Mouse (Mus musculus): ENCODE measurements around the gene 1600014C23Rik. TPM values are rescaled to one million over a fixed set of nuclear protein-coding genes. Genes with fewer than 3 reads are reported as not detected.

1600014C23Rik gene
- polyA plus RNA-seq, 1 experiment from 2014 or later = 0.62 TPM

DNA sequence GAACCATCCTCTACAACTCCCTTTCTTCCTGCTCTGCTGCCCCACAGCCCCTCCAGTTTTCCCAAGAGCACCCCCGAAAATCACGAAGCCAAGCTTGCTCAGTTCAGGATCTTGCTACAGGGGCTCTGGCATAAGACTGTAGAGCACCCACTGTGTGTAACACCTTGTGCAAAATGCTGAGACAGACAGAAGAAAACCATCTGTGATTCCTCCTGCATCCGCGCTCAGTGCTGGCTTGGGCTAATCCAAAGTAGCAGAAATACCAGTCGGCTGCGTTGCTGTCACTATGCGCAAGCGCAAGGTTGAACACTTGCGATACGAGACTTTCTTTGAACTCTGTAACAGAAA, 9.1 kb downstream of the 1600014C23Rik start:
- whole genome bisulfite sequencing = 91% methylated on average over 10 of the region's 10 CpGs
- H3K4me2 ChIP-seq (replicated peaks; ENCODE audit: low read depth, low read length) = no peak overlapping the region
- ATAC-seq (ENCODE audit: low FRiP score, low TSS enrichment) = no peak
- no peaks in the 10 kb centered on the region for H3K9me3 ChIP-seq (ENCODE audit: control insufficient read depth, low read length)
- H3K9ac ChIP-seq (ENCODE audit: low read depth, low read length) = no peak overlapping the region
- no peaks in the 10 kb centered on the region for H3K27me3 ChIP-seq (ENCODE audit: control insufficient read depth, insufficient read depth, low read length)
- H3K4me1 ChIP-seq (ENCODE audit: control insufficient read depth, insufficient read depth, low read length) = 0 out of 2 replicates have a peak, but pooled peaks cover 3% of the 10 kb centered on the region
- no peak overlapping the region for H3K4me3 ChIP-seq (ENCODE audit: low read length)
- H3K36me3 ChIP-seq (ENCODE audit: control insufficient read depth, insufficient read depth, low read length) = no peaks in the 10 kb centered on the region
- H3K27ac ChIP-seq (ENCODE audit: low read depth, low read length) = no peak overlapping the region

DNA sequence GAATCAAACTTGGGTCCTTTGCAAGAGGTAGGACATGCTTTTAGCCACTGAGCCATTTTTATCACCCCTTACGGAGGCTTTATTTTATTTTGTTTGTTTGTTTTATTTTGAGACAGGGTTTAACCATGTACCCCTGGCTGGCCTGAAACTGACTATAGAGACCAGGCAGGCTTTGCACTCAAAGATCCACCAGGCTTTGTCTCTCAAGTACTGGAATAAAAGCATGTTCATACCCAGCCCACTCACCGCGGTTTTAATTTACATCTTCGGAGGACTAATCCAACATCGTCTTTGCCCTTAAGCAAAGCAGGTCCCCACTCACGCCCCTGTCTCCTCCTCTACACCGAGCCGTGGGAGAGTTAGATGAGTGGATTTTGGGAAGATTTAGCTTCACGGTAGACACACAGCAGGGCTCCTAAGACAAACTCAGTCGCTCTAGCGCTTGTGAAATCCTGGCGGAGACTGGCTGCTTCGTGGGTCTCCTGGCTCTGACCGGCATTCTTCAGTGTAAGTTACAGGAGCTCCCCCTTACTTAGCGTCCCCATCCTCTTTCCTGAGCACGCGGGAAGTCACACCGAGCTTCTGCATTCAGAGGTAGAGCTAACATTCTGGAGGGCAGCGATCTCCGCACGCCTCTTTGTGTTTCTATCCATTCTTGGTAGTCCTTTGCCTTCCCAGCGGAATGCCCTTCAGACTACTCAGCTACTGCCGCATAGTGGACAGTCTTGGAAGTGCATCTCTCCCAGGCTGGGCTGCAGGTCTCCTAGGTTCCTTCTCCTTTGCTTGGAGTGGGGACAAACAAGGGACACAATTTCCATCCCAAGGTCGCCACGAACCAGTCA, 9.7 kb downstream of the 1600014C23Rik start:
- peak overlapping the region; percentile 62 for H3K4me2 ChIP-seq (replicated peaks; ENCODE audit: low read depth, low read length)
- H3K4me3 ChIP-seq (ENCODE audit: low read length) = peak overlapping the region; percentile 52
- no peaks in the 10 kb centered on the region for H3K9me3 ChIP-seq (ENCODE audit: control insufficient read depth, low read length)
- WGBS = 4% methylated on average over 25 of the region's 25 CpGs
- H3K9ac ChIP-seq (ENCODE audit: low read depth, low read length) = peak overlapping the region; percentile 70
- 0 out of 2 replicates have a peak overlapping the region, but pooled peaks have one; percentile 38 for H3K27ac ChIP-seq (ENCODE audit: low read depth, low read length)
- 0 out of 2 replicates have a peak, but pooled peaks cover 3% of the 10 kb centered on the region for H3K4me1 ChIP-seq (ENCODE audit: control insufficient read depth, insufficient read depth, low read length)
- peak; percentile 48 for ATAC-seq (ENCODE audit: low FRiP score, low TSS enrichment)
- H3K36me3 ChIP-seq (ENCODE audit: control insufficient read depth, insufficient read depth, low read length) = no peaks in the 10 kb centered on the region
- H3K27me3 ChIP-seq (ENCODE audit: control insufficient read depth, insufficient read depth, low read length) = no peaks in the 10 kb centered on the region

DNA sequence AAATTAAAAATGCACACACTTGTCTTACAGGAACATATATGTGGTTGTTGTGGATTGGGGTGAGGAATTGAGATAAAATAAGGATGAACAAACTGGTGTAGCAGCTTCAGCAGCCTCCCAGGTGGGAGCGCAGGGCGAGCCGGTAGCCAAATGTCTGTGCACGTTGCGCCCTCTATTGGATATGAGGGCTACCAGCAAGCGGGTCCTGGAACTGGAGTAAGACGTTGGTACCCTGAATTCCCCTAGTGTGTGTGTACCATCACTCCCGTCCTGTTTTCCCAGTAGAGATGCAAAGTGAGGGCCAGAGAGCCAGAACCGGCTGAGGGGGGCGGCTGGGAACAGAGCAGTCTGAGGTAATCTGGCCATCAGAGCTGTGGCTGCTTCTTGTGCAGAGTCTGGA, 15.3 kb downstream of the 1600014C23Rik start:
- no peaks in the 10 kb centered on the region for H3K36me3 ChIP-seq (ENCODE audit: control insufficient read depth, insufficient read depth, low read length)
- H3K9me3 ChIP-seq (ENCODE audit: control insufficient read depth, low read length) = no peaks in the 10 kb centered on the region
- no peak overlapping the region for H3K4me2 ChIP-seq (replicated peaks; ENCODE audit: low read depth, low read length)
- no peak overlapping the region for H3K9ac ChIP-seq (ENCODE audit: low read depth, low read length)
- WGBS = 12% methylated on average over 10 of the region's 10 CpGs
- no peak overlapping the region for H3K4me3 ChIP-seq (ENCODE audit: low read length)
- H3K27ac ChIP-seq (ENCODE audit: low read depth, low read length) = no peak overlapping the region
- no peaks in the 10 kb centered on the region for H3K27me3 ChIP-seq (ENCODE audit: control insufficient read depth, insufficient read depth, low read length)
- H3K4me1 ChIP-seq (ENCODE audit: control insufficient read depth, insufficient read depth, low read length) = no peaks in the 10 kb centered on the region; the same call in 1 of the 2 replicates
- ATAC-seq (ENCODE audit: low FRiP score, low TSS enrichment) = peak; percentile 28; the same call in 1 of the 2 replicates

DNA sequence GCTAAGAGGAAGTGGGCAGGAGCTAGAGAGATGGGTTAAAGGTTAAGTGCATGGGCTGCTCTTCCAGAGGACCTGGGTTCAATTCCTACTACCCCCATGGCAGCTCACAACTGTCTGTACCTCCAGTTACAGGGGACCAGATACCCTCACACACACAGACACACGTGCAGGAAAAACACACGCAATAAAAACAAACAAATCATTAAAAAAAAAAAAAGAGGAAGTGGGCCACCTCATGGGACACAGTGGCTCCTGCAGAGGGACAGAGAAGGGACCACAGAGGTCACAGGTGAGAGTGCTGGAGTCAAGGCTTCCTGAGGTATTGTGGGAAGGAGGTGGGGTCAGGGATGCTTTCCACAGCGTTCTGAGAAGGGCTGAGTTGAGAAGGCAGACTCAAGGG, 22.1 kb downstream of the 1600014C23Rik start:
- no peak for ATAC-seq (ENCODE audit: low FRiP score, low TSS enrichment)
- H3K4me3 ChIP-seq (ENCODE audit: low read length) = no peak overlapping the region
- H3K27ac ChIP-seq (ENCODE audit: low read depth, low read length) = no peak overlapping the region
- H3K4me1 ChIP-seq (ENCODE audit: control insufficient read depth, insufficient read depth, low read length) = no peaks in the 10 kb centered on the region
- no peaks in the 10 kb centered on the region for H3K36me3 ChIP-seq (ENCODE audit: control insufficient read depth, insufficient read depth, low read length)
- 57% methylated on average over 3 of the region's 3 CpGs for WGBS
- H3K9me3 ChIP-seq (ENCODE audit: control insufficient read depth, low read length) = no peaks in the 10 kb centered on the region
- no peak overlapping the region for H3K4me2 ChIP-seq (replicated peaks; ENCODE audit: low read depth, low read length)
- no peaks in the 10 kb centered on the region for H3K27me3 ChIP-seq (ENCODE audit: control insufficient read depth, insufficient read depth, low read length)
- no peak overlapping the region for H3K9ac ChIP-seq (ENCODE audit: low read depth, low read length)

DNA sequence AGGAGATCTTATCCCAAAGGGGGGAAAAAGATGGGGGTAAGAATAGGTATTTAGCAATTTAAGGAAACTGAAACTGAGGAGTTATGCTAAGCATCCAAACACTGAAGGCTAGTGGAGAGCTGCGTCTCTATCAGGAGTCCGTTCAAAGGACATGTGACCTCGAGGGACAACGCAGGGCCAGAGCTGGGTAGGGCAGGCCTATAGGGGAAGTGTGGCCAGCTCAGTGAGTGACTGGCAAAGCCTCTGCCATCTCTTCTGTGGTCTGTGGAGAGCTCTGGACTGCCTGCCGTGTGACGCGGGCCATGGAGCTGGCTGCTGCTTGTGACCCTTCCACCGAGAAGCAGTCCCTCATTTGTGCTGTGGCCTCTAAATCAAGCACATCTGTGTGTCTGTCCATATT, 23.2 kb downstream of the 1600014C23Rik start:
- H3K4me3 ChIP-seq (ENCODE audit: low read length) = no peak overlapping the region
- H3K4me1 ChIP-seq (ENCODE audit: control insufficient read depth, insufficient read depth, low read length) = no peaks in the 10 kb centered on the region
- no peak for ATAC-seq (ENCODE audit: low FRiP score, low TSS enrichment)
- whole genome bisulfite sequencing = 86% methylated on average over 8 of the region's 8 CpGs
- H3K9me3 ChIP-seq (ENCODE audit: control insufficient read depth, low read length) = no peaks in the 10 kb centered on the region
- H3K4me2 ChIP-seq (replicated peaks; ENCODE audit: low read depth, low read length) = no peak overlapping the region
- no peaks in the 10 kb centered on the region for H3K36me3 ChIP-seq (ENCODE audit: control insufficient read depth, insufficient read depth, low read length)
- H3K27ac ChIP-seq (ENCODE audit: low read depth, low read length) = no peak overlapping the region
- H3K27me3 ChIP-seq (ENCODE audit: control insufficient read depth, insufficient read depth, low read length) = no peaks in the 10 kb centered on the region
- H3K9ac ChIP-seq (ENCODE audit: low read depth, low read length) = no peak overlapping the region

DNA sequence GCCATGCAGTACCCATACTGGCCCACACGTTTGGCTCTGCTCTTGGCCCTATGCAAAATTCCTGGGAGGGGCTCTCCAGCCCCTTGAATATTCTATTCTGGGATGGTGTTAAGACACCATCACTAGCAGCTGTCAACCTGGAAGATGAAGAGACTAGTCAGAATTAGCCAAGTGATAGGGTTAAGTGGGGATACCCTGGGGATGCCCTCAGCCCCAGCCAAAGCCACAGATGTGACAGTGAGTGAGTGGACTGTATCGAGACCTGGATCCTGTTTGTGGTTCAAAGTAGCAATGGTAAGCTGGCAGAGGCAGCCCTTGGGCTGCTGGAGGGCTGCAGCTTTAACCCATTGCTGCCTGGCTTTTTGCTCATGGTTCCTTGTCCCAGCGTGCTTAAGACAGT, 23.8 kb downstream of the 1600014C23Rik start:
- no peak for ATAC-seq (ENCODE audit: low FRiP score, low TSS enrichment)
- Histone ChIP-seq H3K4me2 (replicated peaks; ENCODE audit: low read depth, low read length) (no peak overlapping the region), H3K27me3 (ENCODE audit: control insufficient read depth, insufficient read depth, low read length) (no peaks in the 10 kb centered on the region), H3K9me3 (ENCODE audit: control insufficient read depth, low read length) (no peaks in the 10 kb centered on the region), H3K9ac (ENCODE audit: low read depth, low read length) (no peak overlapping the region), H3K4me1 (ENCODE audit: control insufficient read depth, insufficient read depth, low read length) (no peaks in the 10 kb centered on the region; the same call in 1 of the 2 replicates), H3K36me3 (ENCODE audit: control insufficient read depth, insufficient read depth, low read length) (no peaks in the 10 kb centered on the region), H3K27ac (ENCODE audit: low read depth, low read length) (no peak overlapping the region), H3K4me3 (ENCODE audit: low read length) (no peak overlapping the region)
- WGBS = 45% methylated on average over 3 of the region's 3 CpGs

DNA sequence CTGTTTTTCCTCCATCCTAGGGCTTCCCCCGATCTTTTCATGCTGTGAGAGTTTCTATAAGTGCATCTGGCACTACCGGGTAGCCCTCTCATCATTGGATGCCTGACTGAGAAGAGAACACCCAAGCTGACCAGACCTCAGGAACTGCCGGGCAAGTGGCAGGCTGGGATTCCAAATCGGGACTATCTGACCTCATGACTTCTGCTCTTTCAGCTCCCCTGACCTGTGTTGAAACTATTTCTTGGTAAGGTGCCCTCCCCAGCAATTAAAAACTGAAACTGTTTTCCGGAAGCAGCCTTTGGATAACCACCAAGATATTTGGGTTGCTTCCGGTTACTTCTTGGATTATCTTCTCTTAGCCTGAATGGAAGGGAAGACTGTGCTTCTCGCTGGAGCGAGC, 25.5 kb downstream of the 1600014C23Rik start:
- no peak overlapping the region for H3K9ac ChIP-seq (ENCODE audit: low read depth, low read length)
- no peaks in the 10 kb centered on the region for H3K9me3 ChIP-seq (ENCODE audit: control insufficient read depth, low read length)
- no peaks in the 10 kb centered on the region for H3K36me3 ChIP-seq (ENCODE audit: control insufficient read depth, insufficient read depth, low read length)
- no peaks in the 10 kb centered on the region for H3K27me3 ChIP-seq (ENCODE audit: control insufficient read depth, insufficient read depth, low read length)
- 85% methylated on average over 8 of the region's 8 CpGs for WGBS
- no peak overlapping the region for H3K4me3 ChIP-seq (ENCODE audit: low read length)
- no peak for ATAC-seq (ENCODE audit: low FRiP score, low TSS enrichment)
- H3K27ac ChIP-seq (ENCODE audit: low read depth, low read length) = no peak overlapping the region
- no peak overlapping the region for H3K4me2 ChIP-seq (replicated peaks; ENCODE audit: low read depth, low read length)
- no peaks in the 10 kb centered on the region; the same call in 1 of the 2 replicates for H3K4me1 ChIP-seq (ENCODE audit: control insufficient read depth, insufficient read depth, low read length)

DNA sequence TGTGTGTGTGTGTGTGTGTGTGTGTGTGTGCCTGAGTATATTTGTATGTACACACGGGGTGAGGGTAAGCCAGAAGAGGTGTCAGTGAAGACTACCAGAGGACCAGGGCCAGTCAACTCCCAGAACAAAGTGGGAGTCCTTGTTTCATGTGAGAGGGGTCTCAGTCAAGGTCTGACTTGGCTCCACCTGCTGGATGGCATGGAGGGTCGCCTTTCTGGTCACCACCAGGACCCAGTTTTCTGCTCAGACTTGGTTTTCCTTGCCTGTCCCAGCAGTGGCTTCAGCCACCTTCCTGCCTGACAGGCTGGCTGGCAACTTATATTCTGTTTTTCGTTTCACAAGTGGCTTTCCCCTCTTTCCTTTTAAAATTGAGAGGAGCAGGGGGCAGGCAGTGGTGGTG, 26.3 kb downstream of the 1600014C23Rik start:
- Histone ChIP-seq H3K27me3 (ENCODE audit: control insufficient read depth, insufficient read depth, low read length) (no peaks in the 10 kb centered on the region), H3K27ac (ENCODE audit: low read depth, low read length) (no peak overlapping the region), H3K9ac (ENCODE audit: low read depth, low read length) (no peak overlapping the region), H3K36me3 (ENCODE audit: control insufficient read depth, insufficient read depth, low read length) (no peaks in the 10 kb centered on the region), H3K4me3 (ENCODE audit: low read length) (no peak overlapping the region), H3K4me1 (ENCODE audit: control insufficient read depth, insufficient read depth, low read length) (no peaks in the 10 kb centered on the region; the same call in 1 of the 2 replicates), H3K9me3 (ENCODE audit: control insufficient read depth, low read length) (no peaks in the 10 kb centered on the region), H3K4me2 (replicated peaks; ENCODE audit: low read depth, low read length) (no peak overlapping the region)
- no peak for ATAC-seq (ENCODE audit: low FRiP score, low TSS enrichment)
- WGBS = 30% methylated on average over 3 of the region's 3 CpGs

DNA sequence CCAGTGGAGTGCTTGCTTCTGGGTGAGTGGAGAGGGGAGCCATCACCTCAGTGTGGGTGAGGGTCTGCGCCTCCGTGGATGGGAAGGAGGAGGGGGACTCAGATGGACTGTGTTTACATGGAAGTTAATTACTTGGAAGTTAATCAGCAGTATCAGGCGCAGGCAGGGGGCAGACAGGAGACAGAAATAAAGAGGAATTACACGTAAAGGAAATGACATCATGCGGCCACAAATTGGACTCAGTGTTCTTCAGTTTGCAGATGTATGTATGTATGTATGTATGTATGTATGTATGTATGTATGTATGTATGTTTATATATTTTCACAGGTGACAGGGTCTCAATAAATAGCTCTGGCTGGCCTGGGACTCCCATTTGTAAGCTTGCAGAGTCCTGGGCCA, 26.8 kb downstream of the 1600014C23Rik start:
- no peaks in the 10 kb centered on the region for H3K27me3 ChIP-seq (ENCODE audit: control insufficient read depth, insufficient read depth, low read length)
- H3K36me3 ChIP-seq (ENCODE audit: control insufficient read depth, insufficient read depth, low read length) = no peaks in the 10 kb centered on the region
- no peak overlapping the region for H3K4me2 ChIP-seq (replicated peaks; ENCODE audit: low read depth, low read length)
- no peak overlapping the region for H3K9ac ChIP-seq (ENCODE audit: low read depth, low read length)
- no peak overlapping the region for H3K4me3 ChIP-seq (ENCODE audit: low read length)
- WGBS = 71% methylated on average over 5 of the region's 5 CpGs
- no peak for ATAC-seq (ENCODE audit: low FRiP score, low TSS enrichment)
- no peaks in the 10 kb centered on the region for H3K9me3 ChIP-seq (ENCODE audit: control insufficient read depth, low read length)
- H3K4me1 ChIP-seq (ENCODE audit: control insufficient read depth, insufficient read depth, low read length) = no peaks in the 10 kb centered on the region; the same call in 1 of the 2 replicates
- no peak overlapping the region for H3K27ac ChIP-seq (ENCODE audit: low read depth, low read length)
